Mouse (Mus musculus) CD4-positive, CD25-positive, alpha-beta regulatory T cell, adult 4 months (primary cell): ENCODE measurements around the gene Serinc4. TPM values are rescaled to one million over a fixed set of nuclear protein-coding genes. Genes with fewer than 3 reads are reported as not detected.

Experiments
- polyA plus RNA-seq, 2 experiments: library from polyadenylated mRNA; unstranded; fragments of 100-300 nt; shearing (Covaris generic); gene quantifications; one replicate each; pipeline ENCODE4 v1.2.1; 2017

The Serinc4 gene
- polyA plus RNA-seq, 2 experiments from 2014 or later, result 0.33 TPM; not detected in 1

Other genes with a start within 250 kb of the Serinc4 start
- 10 to 100 TPM; 31.6 to 38.7 TPM for gene Trp53bp1, start 185.4 kb downstream of the Serinc4 start, polyA plus RNA-seq
- under 1 TPM; 0.03 to 0.09 TPM for gene Map1a, start 167.2 kb downstream of the Serinc4 start, polyA plus RNA-seq
- 1 to 10 TPM; 6.8 to 9.5 TPM for gene Ppip5k1, start 101.4 kb downstream of the Serinc4 start, polyA plus RNA-seq
- not detected for gene Ckmt1, start 99.1 kb downstream of the Serinc4 start, polyA plus RNA-seq
- under 1 TPM; 0.10 to 0.35 TPM for gene Strc, start 69.6 kb downstream of the Serinc4 start, polyA plus RNA-seq
- gene Pdia3, start 43.0 kb downstream of the Serinc4 start, polyA plus RNA-seq, result 100 to 1,000 TPM; 665 to 860 TPM
- 1 to 10 TPM; 2.3 to 3.4 TPM for gene Catsper2, start 43.0 kb downstream of the Serinc4 start, polyA plus RNA-seq
- gene Ell3, start 12.5 kb downstream of the Serinc4 start, polyA plus RNA-seq, result 1 to 10 TPM; 1.6 to 1.7 TPM
- 100 to 1,000 TPM; 677 to 841 TPM for gene Serf2, start 7.6 kb downstream of the Serinc4 start, polyA plus RNA-seq
- gene Hypk, start 3.5 kb downstream of the Serinc4 start, polyA plus RNA-seq, result 100 to 1,000 TPM; 114 to 126 TPM
- 10 to 100 TPM; 88.2 to 89.2 TPM for gene Mfap1b, start 17.3 kb upstream of the Serinc4 start, polyA plus RNA-seq
- gene Mfap1a, start 49.9 kb upstream of the Serinc4 start, polyA plus RNA-seq, result 10 to 100 TPM; 28.6 to 43.0 TPM
- gene Wdr76, start 49.9 kb upstream of the Serinc4 start, polyA plus RNA-seq, result 10 to 100 TPM in 1 of 2 experiments, 1 to 10 TPM in 1; 7.2 to 11.2 TPM